Mouse (Mus musculus): Measurements from ENCODE around the gene Cyp4f15. TPM values are rescaled to one million over a fixed set of nuclear protein-coding genes. Genes with fewer than 3 reads are reported as not detected.

Cyp4f15 gene
- polyA plus RNA-seq, 1 experiment from 2014 or later, result not detected

- Histone ChIP-seq H3K4me3 (ENCODE audit: low read depth, low read length) (no peak overlapping the region), H3K27ac (ENCODE audit: low read length) (no peak overlapping the region), H3K36me3 (ENCODE audit: control insufficient read depth, insufficient read depth, low read length) (no peaks in the 10 kb centered on the region), H3K4me2 (replicated peaks; ENCODE audit: low read depth, low read length) (no peak overlapping the region), H3K9me3 (ENCODE audit: control insufficient read depth, low read depth, low read length) (no peaks in the 10 kb centered on the region), H3K4me1 (ENCODE audit: control insufficient read depth, insufficient read depth, low read length) (no peaks in the 10 kb centered on the region), H3K27me3 (ENCODE audit: control insufficient read depth, insufficient read depth, low read length) (no peaks in the 10 kb centered on the region), H3K9ac (replicated peaks; ENCODE audit: low read depth, low read length) (no peak overlapping the region)
- no peak for ATAC-seq (ENCODE audit: insufficient number of reproducible peaks, insufficient read depth, low FRiP score, low read depth)
- 70% methylated on average over 3 of the region's 3 CpGs for WGBS
Observed at GRCm38 (mm10) chr17:32729029-32729428, 43.6 kb downstream of the Cyp4f15 start.

GRCm38 (mm10) chr17:32738406-32738805, 53.0 kb downstream of the Cyp4f15 start:
- no peak for ATAC-seq (ENCODE audit: insufficient number of reproducible peaks, insufficient read depth, low FRiP score, low read depth)
- WGBS, result 87% methylated on average over 1 of the region's 1 CpGs
- H3K36me3 ChIP-seq (ENCODE audit: control insufficient read depth, insufficient read depth, low read length), result no peaks in the 10 kb centered on the region
- H3K9me3 ChIP-seq (ENCODE audit: control insufficient read depth, low read depth, low read length), result no peaks in the 10 kb centered on the region
- H3K9ac ChIP-seq (replicated peaks; ENCODE audit: low read depth, low read length), result no peak overlapping the region
- no peaks in the 10 kb centered on the region for H3K27me3 ChIP-seq (ENCODE audit: control insufficient read depth, insufficient read depth, low read length)
- H3K27ac ChIP-seq (ENCODE audit: low read length), result no peak overlapping the region
- H3K4me2 ChIP-seq (replicated peaks; ENCODE audit: low read depth, low read length), result no peak overlapping the region
- no peaks in the 10 kb centered on the region for H3K4me1 ChIP-seq (ENCODE audit: control insufficient read depth, insufficient read depth, low read length)
- no peak overlapping the region for H3K4me3 ChIP-seq (ENCODE audit: low read depth, low read length)

- Histone ChIP-seq H3K27ac (ENCODE audit: low read length) (no peak overlapping the region), H3K27me3 (ENCODE audit: control insufficient read depth, insufficient read depth, low read length) (no peaks in the 10 kb centered on the region), H3K4me1 (ENCODE audit: control insufficient read depth, insufficient read depth, low read length) (no peaks in the 10 kb centered on the region), H3K4me2 (replicated peaks; ENCODE audit: low read depth, low read length) (no peak overlapping the region), H3K9ac (replicated peaks; ENCODE audit: low read depth, low read length) (no peak overlapping the region), H3K9me3 (ENCODE audit: control insufficient read depth, low read depth, low read length) (no peaks in the 10 kb centered on the region), H3K36me3 (ENCODE audit: control insufficient read depth, insufficient read depth, low read length) (no peaks in the 10 kb centered on the region), H3K4me3 (ENCODE audit: low read depth, low read length) (no peak overlapping the region)
- WGBS, result 47% methylated on average over 1 of the region's 1 CpGs
- no peak for ATAC-seq (ENCODE audit: insufficient number of reproducible peaks, insufficient read depth, low FRiP score, low read depth)
Observed at GRCm38 (mm10) chr17:32741057-32741456, 55.6 kb downstream of the Cyp4f15 start.

GRCm38 (mm10) chr17:32750611-32751010, 65.2 kb downstream of the Cyp4f15 start:
- ATAC-seq (ENCODE audit: insufficient number of reproducible peaks, insufficient read depth, low FRiP score, low read depth), result no peak
- 45% methylated on average over 5 of the region's 5 CpGs for WGBS
- H3K27ac ChIP-seq (ENCODE audit: low read length), result no peak overlapping the region
- H3K4me1 ChIP-seq (ENCODE audit: control insufficient read depth, insufficient read depth, low read length), result no peaks in the 10 kb centered on the region
- H3K27me3 ChIP-seq (ENCODE audit: control insufficient read depth, insufficient read depth, low read length), result no peaks in the 10 kb centered on the region
- H3K4me3 ChIP-seq (ENCODE audit: low read depth, low read length), result no peak overlapping the region
- no peaks in the 10 kb centered on the region for H3K36me3 ChIP-seq (ENCODE audit: control insufficient read depth, insufficient read depth, low read length)
- H3K9ac ChIP-seq (replicated peaks; ENCODE audit: low read depth, low read length), result no peak overlapping the region
- no peaks in the 10 kb centered on the region for H3K9me3 ChIP-seq (ENCODE audit: control insufficient read depth, low read depth, low read length)
- no peak overlapping the region for H3K4me2 ChIP-seq (replicated peaks; ENCODE audit: low read depth, low read length)

Other genes with a start within 250 kb of the Cyp4f15 start
- gene Cyp4f39, start 232.9 kb upstream of the Cyp4f15 start, polyA plus RNA-seq (2014; fragmentation: Nextera tagmentation; extraction: Ambion mirVana), result 0.34 and 0.45 TPM in 2 replicates
- 10.1 and 10.6 TPM in 2 replicates for gene Cyp4f17, start 179.6 kb upstream of the Cyp4f15 start, polyA plus RNA-seq (2014; fragmentation: Nextera tagmentation; extraction: Ambion mirVana)
- gene Cyp4f16, start 149.1 kb upstream of the Cyp4f15 start, polyA plus RNA-seq (2014; fragmentation: Nextera tagmentation; extraction: Ambion mirVana), result 19.9 and 21.6 TPM in 2 replicates
- not detected in 2 replicates for gene Cyp4f37, start 64.3 kb upstream of the Cyp4f15 start, polyA plus RNA-seq (2014; fragmentation: Nextera tagmentation; extraction: Ambion mirVana)
- gene Cyp4f40, start 26.7 kb upstream of the Cyp4f15 start, polyA plus RNA-seq (2014; fragmentation: Nextera tagmentation; extraction: Ambion mirVana), result 0.13 and 0.23 TPM in 2 replicates
- 61.9 and 62.0 TPM in 2 replicates for gene Zfp871, start 102.7 kb downstream of the Cyp4f15 start, polyA plus RNA-seq (2014; fragmentation: Nextera tagmentation; extraction: Ambion mirVana)
- gene Zfp811, start 124.3 kb downstream of the Cyp4f15 start, polyA plus RNA-seq (2014; fragmentation: Nextera tagmentation; extraction: Ambion mirVana), result 4.7 and 5.4 TPM in 2 replicates
- gene Zfp799, start 144.6 kb downstream of the Cyp4f15 start, polyA plus RNA-seq (2014; fragmentation: Nextera tagmentation; extraction: Ambion mirVana), result 20.6 and 21.4 TPM in 2 replicates
- gene Zfp870, start 206.0 kb downstream of the Cyp4f15 start, polyA plus RNA-seq (2014; fragmentation: Nextera tagmentation; extraction: Ambion mirVana), result 6.0 and 8.7 TPM in 2 replicates
- not detected in 2 replicates for gene Cyp4f14, start 231.7 kb downstream of the Cyp4f15 start, polyA plus RNA-seq (2014; fragmentation: Nextera tagmentation; extraction: Ambion mirVana)